Mouse (Mus musculus) neural tube, embryonic 15.5 days (tissue): ENCODE data around the gene Anln. TPM values are rescaled to one million over a fixed set of nuclear protein-coding genes. Genes with fewer than 3 reads are reported as not detected.
"Not testable (repeated sequence)": the region's sequence is repeated elsewhere in the genome, so short reads cannot be mapped to it uniquely, and the experiment has no call there.

ENCODE experiments used
- ATAC-seq: fragments of 200-750 bp; cut with Nextera tagmentation; 2 replicates; pipeline ENCODE4 v1.8.0; 2017; ENCODE audit warnings: mild to moderate bottlenecking, moderate TSS enrichment, moderate library complexity; ENCODE audit not compliant: low FRiP score
- H3K27ac ChIP-seq: fragments of 300-500 bp; sonication (generic); replicated peaks from 2 replicates; pipeline ENCODE4 v1.5.1; 2015; ENCODE audit warnings: mild to moderate bottlenecking, inconsistent platforms
- H3K27me3 ChIP-seq: fragments of 300-500 bp; sonication (generic); replicated peaks from 2 replicates; pipeline ENCODE4 v1.6.1; 2015; ENCODE audit warnings: inconsistent platforms
- H3K36me3 ChIP-seq: fragments of 300-500 bp; sonication (generic); 2 replicates; pipeline ENCODE4 v1.6.1; 2015; ENCODE audit warnings: inconsistent platforms
- H3K4me1 ChIP-seq: fragments of 300-500 bp; sonication (generic); 2 replicates; pipeline ENCODE4 v1.6.1; 2015; ENCODE audit warnings: inconsistent platforms
- H3K4me2 ChIP-seq: fragments of 300-500 bp; sonication (generic); 2 replicates; pipeline ENCODE4 v1.6.1; 2015; ENCODE audit warnings: inconsistent platforms, mild to moderate bottlenecking, moderate library complexity
- H3K4me3 ChIP-seq: fragments of 300-500 bp; sonication (generic); replicated peaks from 2 replicates; pipeline ENCODE4 v1.5.1; 2015; ENCODE audit warnings: mild to moderate bottlenecking, inconsistent platforms
- H3K9ac ChIP-seq: fragments of 300-500 bp; sonication (generic); replicated peaks from 2 replicates; pipeline ENCODE4 v1.6.1; 2015; ENCODE audit warnings: mild to moderate bottlenecking, inconsistent platforms
- H3K9me3 ChIP-seq: fragments of 300-500 bp; sonication (generic); replicated peaks from 2 replicates; pipeline ENCODE4 v1.6.1; 2016; ENCODE audit warnings: inconsistent platforms
- WGBS: fragments of 180-500 bp; shearing (Covaris S2); methylation state at CpG from one replicate; pipeline ENCODE4 v1.1.7; 2015; ENCODE audit warnings: mixed read lengths; 5-methylcytosine and 5-hydroxymethylcytosine counted together
- polyA plus RNA-seq: library from polyadenylated mRNA; unstranded; fragments of >200 nt; fragmentation: Nextera tagmentation; extraction: Ambion mirVana; gene quantifications from 2 replicates; pipeline ENCODE4 v1.2.1, GENCODE M21; 2015

Gene Anln
- polyA plus RNA-seq, 1 experiment from 2014 or later: 3.7 TPM

GRCm38 (mm10) chr9:22420491-22420890, 31.5 kb upstream of the Anln start:
- Histone ChIP-seq H3K4me2 (no peak overlapping the region), H3K4me3 (no peak overlapping the region), H3K36me3 (peaks cover 6% of the 10 kb centered on the region; the same call in 1 of the 2 replicates), H3K27me3 (no peaks in the 10 kb centered on the region), H3K4me1 (no peaks in the 10 kb centered on the region), H3K9ac (no peak overlapping the region), H3K9me3 (no peaks in the 10 kb centered on the region), H3K27ac (no peak overlapping the region)
- 25% methylated on average over 7 of the region's 7 CpGs for WGBS
- no peak for ATAC-seq

GRCm38 (mm10) chr9:22419877-22420276, 30.9 kb upstream of the Anln start:
- WGBS: 85% methylated on average over 3 of the region's 3 CpGs
- H3K9me3 ChIP-seq: no peaks in the 10 kb centered on the region
- no peak overlapping the region for H3K9ac ChIP-seq
- no peak for ATAC-seq
- no peak overlapping the region for H3K4me2 ChIP-seq
- H3K4me3 ChIP-seq: no peak overlapping the region
- H3K4me1 ChIP-seq: no peaks in the 10 kb centered on the region
- no peaks in the 10 kb centered on the region for H3K27me3 ChIP-seq
- H3K27ac ChIP-seq: no peak overlapping the region
- H3K36me3 ChIP-seq: peaks cover 6% of the 10 kb centered on the region; the same call in 1 of the 2 replicates

GRCm38 (mm10) chr9:22417547-22417946, 28.6 kb upstream of the Anln start:
- 51% methylated on average over 6 of the region's 6 CpGs for WGBS
- Histone ChIP-seq H3K27me3 (no peaks in the 10 kb centered on the region), H3K9me3 (no peaks in the 10 kb centered on the region), H3K27ac (no peak overlapping the region), H3K36me3 (no peaks in the 10 kb centered on the region), H3K4me3 (no peak overlapping the region), H3K4me1 (peaks cover 2% of the 10 kb centered on the region; the same call in 1 of the 2 replicates), H3K9ac (no peak overlapping the region), H3K4me2 (no peak overlapping the region)
- ATAC-seq: no peak

- Histone ChIP-seq H3K9ac (no peak overlapping the region), H3K4me1 (peaks cover 4% of the 10 kb centered on the region; the same call in 1 of the 2 replicates), H3K4me2 (no peak overlapping the region), H3K27me3 (no peaks in the 10 kb centered on the region), H3K9me3 (no peaks in the 10 kb centered on the region), H3K4me3 (no peak overlapping the region), H3K36me3 (no peaks in the 10 kb centered on the region), H3K27ac (no peak overlapping the region)
- ATAC-seq: no peak
- WGBS: 83% methylated on average over 3 of the region's 3 CpGs
Observed at GRCm38 (mm10) chr9:22416187-22416586, 27.2 kb upstream of the Anln start.

GRCm38 (mm10) chr9:22411002-22411857, 22.2 kb upstream of the Anln start, which contains the start of gene 9530077C05Rik:
Gene 9530077C05Rik, plus strand, starts transcription at chr9:22411513.
- H3K27me3 ChIP-seq: no peaks in the 10 kb centered on the region
- H3K36me3 ChIP-seq: no peaks in the 10 kb centered on the region
- peaks cover 4% of the 10 kb centered on the region; the same call in 1 of the 2 replicates for H3K4me1 ChIP-seq
- peak within 1 kb of the TSS; percentile 61 for H3K4me2 ChIP-seq
- peak within 1 kb of the TSS; percentile 68 for H3K9ac ChIP-seq
- peak within 1 kb of the TSS; percentile 85 for H3K27ac ChIP-seq
- ATAC-seq: peak; percentile 98
- under 1% methylated on average over 43 of the region's 43 CpGs for WGBS
- H3K9me3 ChIP-seq: no peaks in the 10 kb centered on the region
- H3K4me3 ChIP-seq: peak within 1 kb of the TSS; percentile 71

- H3K4me1 ChIP-seq: peaks cover 4% of the 10 kb centered on the region; the same call in 1 of the 2 replicates
- no peaks in the 10 kb centered on the region for H3K36me3 ChIP-seq
- no peaks in the 10 kb centered on the region for H3K9me3 ChIP-seq
- H3K4me2 ChIP-seq: no peak overlapping the region
- WGBS: 81% methylated on average over 7 of the region's 7 CpGs
- H3K27ac ChIP-seq: no peak overlapping the region
- no peak overlapping the region for H3K4me3 ChIP-seq
- no peaks in the 10 kb centered on the region for H3K27me3 ChIP-seq
- H3K9ac ChIP-seq: no peak overlapping the region
- ATAC-seq: no peak
Observed at GRCm38 (mm10) chr9:22409501-22409900, 20.5 kb upstream of the Anln start.

- not testable (repeated sequence) for H3K4me3 ChIP-seq, H3K9ac ChIP-seq, H3K27me3 ChIP-seq, ATAC-seq, H3K9me3 ChIP-seq, H3K4me2 ChIP-seq, H3K4me1 ChIP-seq, H3K36me3 ChIP-seq, H3K27ac ChIP-seq
- WGBS: 30% methylated on average over 4 of the region's 4 CpGs
Observed at GRCm38 (mm10) chr9:22408344-22408743, 19.4 kb upstream of the Anln start.

- WGBS: 85% methylated on average over 4 of the region's 4 CpGs
- not testable (repeated sequence) for H3K27me3 ChIP-seq, H3K36me3 ChIP-seq, H3K4me3 ChIP-seq, H3K27ac ChIP-seq, H3K4me2 ChIP-seq, H3K9me3 ChIP-seq, ATAC-seq, H3K4me1 ChIP-seq, H3K9ac ChIP-seq
Observed at GRCm38 (mm10) chr9:22407633-22408032, 18.6 kb upstream of the Anln start.

- H3K4me1 ChIP-seq: no peaks in the 10 kb centered on the region
- 81% methylated on average over 3 of the region's 3 CpGs for WGBS
- H3K9ac ChIP-seq: no peak overlapping the region
- ATAC-seq: no peak
- H3K4me2 ChIP-seq: no peak overlapping the region
- no peak overlapping the region for H3K4me3 ChIP-seq
- no peaks in the 10 kb centered on the region for H3K27me3 ChIP-seq
- H3K9me3 ChIP-seq: no peaks in the 10 kb centered on the region
- no peaks in the 10 kb centered on the region for H3K36me3 ChIP-seq
- no peak overlapping the region for H3K27ac ChIP-seq
Observed at GRCm38 (mm10) chr9:22405414-22405813, 16.4 kb upstream of the Anln start.

GRCm38 (mm10) chr9:22403501-22403900, 14.5 kb upstream of the Anln start:
- H3K4me2 ChIP-seq, H3K27me3 ChIP-seq, H3K4me1 ChIP-seq, H3K9ac ChIP-seq, H3K4me3 ChIP-seq, ATAC-seq, H3K36me3 ChIP-seq, H3K9me3 ChIP-seq, H3K27ac ChIP-seq: not testable (repeated sequence)
- WGBS: 68% methylated on average over 2 of the region's 2 CpGs

- Histone ChIP-seq H3K27ac (no peak overlapping the region), H3K4me1 (no peaks in the 10 kb centered on the region), H3K4me3 (no peak overlapping the region), H3K27me3 (no peaks in the 10 kb centered on the region), H3K9ac (no peak overlapping the region), H3K4me2 (no peak overlapping the region), H3K36me3 (no peaks in the 10 kb centered on the region), H3K9me3 (no peaks in the 10 kb centered on the region)
- 83% methylated on average over 3 of the region's 3 CpGs for WGBS
- no peak for ATAC-seq
Observed at GRCm38 (mm10) chr9:22402976-22403375, 14.0 kb upstream of the Anln start.

GRCm38 (mm10) chr9:22402001-22402400, 13.0 kb upstream of the Anln start:
- ATAC-seq: no peak

More at GRCm38 (mm10) chr9:22402001-22402400, 13.0 kb upstream of the Anln start:
- Histone ChIP-seq H3K4me3 (no peak overlapping the region), H3K27ac (no peak overlapping the region), H3K27me3 (no peaks in the 10 kb centered on the region), H3K4me1 (no peaks in the 10 kb centered on the region), H3K36me3 (no peaks in the 10 kb centered on the region), H3K9me3 (no peaks in the 10 kb centered on the region), H3K9ac (no peak overlapping the region), H3K4me2 (no peak overlapping the region)
- 89% methylated on average over 6 of the region's 6 CpGs for WGBS
